In the genomic region with DNA sequence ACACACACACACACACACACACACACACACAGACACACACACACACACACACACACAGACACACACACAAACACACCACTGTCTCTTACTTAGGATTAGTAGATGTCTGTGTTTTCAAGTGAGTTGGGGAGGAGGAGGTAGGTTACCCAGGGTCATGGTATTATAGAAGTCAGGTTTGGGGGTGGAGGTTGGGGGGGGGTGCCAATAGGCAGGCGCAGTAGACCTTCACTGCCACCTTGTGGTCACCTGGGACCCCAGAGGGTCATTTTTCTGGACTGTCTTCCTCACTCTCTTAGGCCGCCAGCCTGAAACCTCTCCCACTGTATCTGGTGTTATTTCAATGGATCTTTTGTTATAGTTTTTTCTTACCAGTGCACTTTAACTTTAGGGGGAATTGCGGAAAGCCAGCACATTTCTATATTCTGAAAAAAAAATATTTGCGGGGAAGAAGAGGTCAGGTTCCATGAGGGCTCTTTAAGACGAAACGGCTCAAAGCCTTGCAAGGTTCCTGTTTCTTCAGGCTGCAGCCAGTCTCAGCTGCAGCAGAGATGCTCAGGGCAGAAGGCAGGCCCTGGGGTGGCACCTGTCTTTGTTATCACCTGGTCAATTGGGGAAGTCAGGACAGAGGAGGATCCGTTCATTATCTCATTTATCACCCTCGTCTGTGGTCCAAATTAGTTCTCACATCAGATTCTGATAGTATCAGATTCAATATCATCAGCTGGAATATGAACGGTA, we compare ENCODE assay signal across 8 mouse cellular contexts. TPM values are rescaled to one million over a fixed set of nuclear protein-coding genes. Genes with fewer than 3 reads are reported as not detected.
DNase-seq lines count a peak whose midpoint lies in the region; ATAC-seq and TF ChIP-seq lines count a peak whose summit lies in the region.
"Had no signal": no experiment of that assay in that cellular context is flagged by ENCODE, and none has a peak within 500 bp of the region (broad histone marks: within the 10 kb centered on the region; RNA-seq: fewer than 3 reads in every experiment).

No protein-coding gene starts in this region.

- TF ChIP-seq EP300 in stomach, postnatal 0 days (optimal IDR thresholded peaks at IDR 0.05), result no peak

- peak; percentile 41 for TF ChIP-seq CTCF in E14TG2a.4 (conservative IDR thresholded peaks at IDR 0.05; ENCODE audit: low read length)
- TF ChIP-seq CTCF in Patski (IDR thresholded peaks at IDR 0.05), result peak; percentile 71
- peak; percentile 65 for TF ChIP-seq CTCF in stomach, postnatal 0 days (IDR thresholded peaks at IDR 0.05; ENCODE audit: low read depth)

- CTCF ChIA-PET in Patski (lab: Charles Lee), result interaction anchor here (0.9 to 2.5 kb wide), 3 partner anchors 15 to 120 kb away, joined by 3 to 9 read pairs (median 3); no protein-coding TSS in a partner anchor

- H3K4me2 ChIP-seq in stomach, postnatal 0 days (replicated peaks; ENCODE audit: low read depth), result no peak overlapping the region
- H3K4me2 ChIP-seq: limb, embryonic 15.5 days had no signal

- H3K4me1 ChIP-seq in E14TG2a.4 (replicated peaks; ENCODE audit: low read depth, low read length), result peaks cover 28% of the 10 kb centered on the region
- H3K4me1 ChIP-seq in stomach, postnatal 0 days (replicated peaks; ENCODE audit: control insufficient read depth, insufficient read depth), result no peaks in the 10 kb centered on the region
- H3K4me1 ChIP-seq: limb, embryonic 15.5 days had no signal

- in situ Hi-C loops in Patski (cut with MboI; ENCODE audit: low pct_unique_long_range_greater_than_20kb), result loop anchor here (10.0 kb wide), 2 partner anchors 263 to 343 kb away; a partner anchor contains a TSS

- H3K9ac ChIP-seq in stomach, postnatal 0 days (ENCODE audit: low read length), result no peak overlapping the region
- H3K9ac ChIP-seq: limb, embryonic 15.5 days had no signal

- POLR2A ChIA-PET in Patski (lab: Charles Lee), result no interaction called here

- no peaks in the 10 kb centered on the region for H3K27me3 ChIP-seq in E14TG2a.4 (ENCODE audit: insufficient read depth, low read length)
- no peaks in the 10 kb centered on the region for H3K27me3 ChIP-seq in Patski
- H3K27me3 ChIP-seq in stomach, postnatal 0 days (ENCODE audit: control insufficient read depth, insufficient read depth, low read length), result no peaks in the 10 kb centered on the region
- H3K27me3 ChIP-seq: limb, embryonic 15.5 days had no signal

- H3K4me3 ChIP-seq in E14TG2a.4 (replicated peaks; ENCODE audit: low read length), result no peak overlapping the region
- H3K4me3 ChIP-seq in stomach, postnatal 0 days (ENCODE audit: low read depth, low read length), result no peak overlapping the region
- H3K4me3 ChIP-seq: limb, embryonic 15.5 days had no signal

- no peaks in the 10 kb centered on the region for H3K36me3 ChIP-seq in E14TG2a.4 (ENCODE audit: insufficient read depth, low read length)
- H3K36me3 ChIP-seq in stomach, postnatal 0 days (ENCODE audit: control insufficient read depth, insufficient read depth, low read length), result no peaks in the 10 kb centered on the region
- H3K36me3 ChIP-seq: limb, embryonic 15.5 days had no signal

- ATAC-seq in Patski, result peak; percentile 52
- ATAC-seq in stomach, postnatal 0 days (ENCODE audit: low FRiP score, low TSS enrichment), result no peak
- ATAC-seq in frontal cortex, adult (ENCODE audit: low TSS enrichment), result no peak

- H3K9me3 ChIP-seq in E14TG2a.4 (ENCODE audit: low read length), result 0 out of 2 replicates have a peak, but pooled peaks cover 5% of the 10 kb centered on the region
- H3K9me3 ChIP-seq in stomach, postnatal 0 days (ENCODE audit: control insufficient read depth, low read length), result no peaks in the 10 kb centered on the region
- H3K9me3 ChIP-seq: limb, embryonic 15.5 days had no signal

- peak; percentile 19 for DNase-seq in layer of hippocampus, adult 11-12 months (ENCODE audit: low spot score)
- no peak for DNase-seq in layer of hippocampus, adult 9-11 months
- DNase-seq in Patski (ENCODE audit: low read depth, low spot score), result no peak
- peak; percentile 12 for DNase-seq in kidney, postnatal 14 days
- peak; percentile 15 for DNase-seq in stomach, postnatal 0 days (ENCODE audit: low spot score)

- H3K27ac ChIP-seq in stomach, postnatal 0 days (replicated peaks), result no peak overlapping the region
- H3K27ac ChIP-seq: limb, embryonic 15.5 days had no signal

- 42% methylated on average over 9 of the region's 9 CpGs for WGBS in stomach, postnatal 0 days

RNA-seq across cellular contexts. Expression of a gene that starts 33.3 kb away (rescaled TPM):
- 0.50 TPM for polyA plus RNA-seq in Patski (2021)
- polyA plus RNA-seq in stomach, postnatal 0 days (2015; fragmentation: Nextera tagmentation; extraction: Ambion mirVana), result 0.97 and 1.6 TPM in 2 replicates

Comparison
In these comparisons a context has a peak if more than half of its experiments do, and no peak if none do; other contexts are left out.
1. DNase-seq: peak in layer of hippocampus, adult 11-12 months (single experiment), kidney, postnatal 14 days (single experiment) and stomach, postnatal 0 days (single experiment); none in layer of hippocampus, adult 9-11 months (single experiment) and Patski (single experiment).
2. Peak in every context shown above with its lines, with median percentiles within 50 percentile points of each other: CTCF ChIP-seq.